Mouse (Mus musculus): ENCODE results near the gene Ttc7b. TPM values are rescaled to one million over a fixed set of nuclear protein-coding genes. Genes with fewer than 3 reads are reported as not detected.

The Ttc7b gene
- polyA plus RNA-seq, 1 experiment from 2014 or later: 4.2 TPM

DNA sequence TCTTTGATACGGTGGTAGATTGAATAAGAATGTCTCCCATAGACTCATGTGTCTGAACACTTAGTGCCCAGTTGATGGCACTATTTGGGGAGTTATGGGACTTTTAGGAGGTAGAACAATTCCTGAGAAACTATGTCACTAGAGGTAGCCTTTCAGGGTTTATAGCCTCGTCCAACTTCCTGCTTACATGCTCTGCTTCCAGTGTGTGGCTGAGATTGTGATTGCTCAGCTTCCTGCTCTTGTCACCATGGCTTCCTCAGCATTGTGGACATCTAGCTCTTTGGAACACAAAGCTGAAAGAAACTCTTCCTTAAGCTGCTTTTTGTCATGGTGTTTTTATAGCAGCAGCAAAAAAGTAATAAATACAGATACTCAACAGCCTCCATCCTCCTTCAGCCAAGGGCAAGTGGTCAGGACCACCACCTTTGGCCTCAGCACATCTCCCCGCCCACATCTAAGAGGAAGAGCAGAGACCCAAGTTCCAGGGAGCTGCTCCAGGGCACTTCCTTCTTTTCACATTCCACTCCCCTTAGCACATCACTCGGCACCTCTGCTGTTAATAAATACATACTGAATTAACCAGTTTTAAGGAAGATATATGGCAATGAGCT, 81.4 kb downstream of the Ttc7b start:
- H3K9me3 ChIP-seq: no peaks in the 10 kb centered on the region
- DNase-seq (ENCODE audit: low spot score): no peak
- 76% methylated on average over 4 of the region's 4 CpGs for WGBS
- peaks cover 15% of the 10 kb centered on the region for H3K36me3 ChIP-seq (replicated peaks)
- H3K27me3 ChIP-seq (replicated peaks; ENCODE audit: low read depth, poor library complexity, severe bottlenecking): no peaks in the 10 kb centered on the region
- peaks cover 3% of the 10 kb centered on the region; the same call in 1 of the 2 replicates for H3K4me1 ChIP-seq
- H3K27ac ChIP-seq (replicated peaks): no peak overlapping the region
- no peak overlapping the region for H3K4me3 ChIP-seq

DNA sequence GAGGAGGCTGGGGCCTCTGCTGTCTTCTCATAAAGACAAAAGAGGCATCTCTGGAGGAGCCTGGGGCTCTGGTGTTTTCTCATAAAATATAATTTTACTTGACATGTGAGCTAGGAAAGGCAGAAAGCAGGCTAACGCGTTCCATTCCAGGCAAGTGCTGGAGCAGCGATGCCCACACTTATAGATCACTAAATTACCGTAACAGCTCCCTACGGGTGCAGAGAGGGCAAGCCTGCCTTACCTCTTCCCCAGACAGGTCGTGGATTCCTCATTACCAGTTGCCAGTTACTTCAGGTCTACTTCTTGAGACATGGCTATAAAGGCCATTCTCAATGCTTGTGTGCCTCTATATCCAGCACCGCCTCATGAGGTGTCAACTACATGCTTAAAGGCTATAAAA, 82.1 kb downstream of the Ttc7b start:
- no peak for DNase-seq (ENCODE audit: low spot score)
- peaks cover 2% of the 10 kb centered on the region; the same call in 1 of the 2 replicates for H3K4me1 ChIP-seq
- no peak overlapping the region for H3K27ac ChIP-seq (replicated peaks)
- WGBS: 88% methylated on average over 7 of the region's 7 CpGs
- no peaks in the 10 kb centered on the region for H3K9me3 ChIP-seq
- no peaks in the 10 kb centered on the region for H3K27me3 ChIP-seq (replicated peaks; ENCODE audit: low read depth, poor library complexity, severe bottlenecking)
- no peak overlapping the region for H3K4me3 ChIP-seq
- H3K36me3 ChIP-seq (replicated peaks): peaks cover 15% of the 10 kb centered on the region

DNA sequence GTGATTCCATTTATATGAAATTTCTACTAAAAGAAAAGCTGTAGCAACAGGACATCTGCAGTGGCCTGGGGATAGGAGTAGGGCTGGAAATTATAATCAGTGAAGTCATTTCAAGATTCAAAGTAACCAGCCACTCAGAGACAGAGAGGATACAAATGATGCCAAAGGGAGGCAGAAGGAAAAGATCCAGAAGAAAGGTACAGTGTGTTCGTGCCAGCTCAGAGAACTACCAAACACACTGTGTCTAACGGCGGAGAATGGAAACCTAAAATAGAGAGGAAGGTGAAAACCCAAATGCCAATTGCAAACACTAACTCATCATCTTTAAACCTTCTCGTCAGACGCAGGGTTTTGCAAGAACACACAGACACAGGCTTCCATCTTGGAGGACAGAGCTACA, 82.8 kb downstream of the Ttc7b start:
- H3K36me3 ChIP-seq (replicated peaks): peaks cover 11% of the 10 kb centered on the region
- H3K9me3 ChIP-seq: no peaks in the 10 kb centered on the region
- no peaks in the 10 kb centered on the region for H3K27me3 ChIP-seq (replicated peaks; ENCODE audit: low read depth, poor library complexity, severe bottlenecking)
- H3K4me3 ChIP-seq: no peak overlapping the region
- WGBS: 92% methylated on average over 5 of the region's 5 CpGs
- no peaks in the 10 kb centered on the region for H3K4me1 ChIP-seq
- H3K27ac ChIP-seq (replicated peaks): no peak overlapping the region
- no peak for DNase-seq (ENCODE audit: low spot score)

DNA sequence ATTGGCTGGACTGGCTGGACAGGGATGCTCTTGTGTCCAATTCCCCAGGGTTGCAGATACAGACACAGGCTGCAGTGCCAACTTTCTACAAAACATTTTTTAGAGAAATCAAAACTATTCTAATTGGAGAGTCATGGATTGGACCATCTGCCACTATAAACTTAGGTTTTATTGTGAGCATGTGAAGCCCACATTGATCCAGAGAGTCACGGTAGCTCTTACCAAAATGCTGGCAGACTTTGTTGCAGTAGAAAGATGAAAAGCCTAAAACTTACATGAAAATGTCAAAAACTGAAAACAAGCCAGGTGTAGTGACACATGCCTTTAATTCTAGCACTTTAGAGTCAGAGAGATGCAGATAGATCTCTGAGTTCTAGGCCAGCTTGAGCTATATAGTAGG, 84.9 kb downstream of the Ttc7b start:
- Histone ChIP-seq H3K4me1 (no peaks in the 10 kb centered on the region), H3K27me3 (replicated peaks; ENCODE audit: low read depth, poor library complexity, severe bottlenecking) (no peaks in the 10 kb centered on the region), H3K36me3 (replicated peaks) (no peaks in the 10 kb centered on the region; the same call in 1 of the 2 replicates), H3K27ac (replicated peaks) (no peak overlapping the region), H3K4me3 (no peak overlapping the region), H3K9me3 (no peaks in the 10 kb centered on the region)
- 97% methylated on average over 1 of the region's 1 CpGs for whole genome bisulfite sequencing
- DNase-seq (ENCODE audit: low spot score): no peak

DNA sequence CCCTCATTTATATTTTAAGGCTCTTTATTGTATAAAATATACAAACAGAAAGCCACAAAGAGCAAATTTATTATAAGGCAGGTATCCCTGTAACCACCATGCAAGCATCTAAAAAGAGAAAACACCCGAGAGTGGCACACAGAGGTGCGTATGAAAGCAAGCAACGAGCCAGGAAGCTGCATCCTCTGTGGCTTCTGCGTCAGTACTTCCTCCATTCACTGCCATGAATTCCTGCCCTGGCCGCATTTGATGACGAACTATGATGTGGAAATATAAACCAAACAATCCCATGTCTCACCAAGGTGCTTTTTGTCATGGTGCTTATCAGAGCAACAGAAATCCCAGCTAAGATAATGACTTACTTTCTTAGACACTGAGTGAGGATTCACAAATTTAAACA, 88.8 kb downstream of the Ttc7b start:
- Histone ChIP-seq H3K27me3 (replicated peaks; ENCODE audit: low read depth, poor library complexity, severe bottlenecking) (no peaks in the 10 kb centered on the region), H3K27ac (replicated peaks) (no peak overlapping the region), H3K36me3 (replicated peaks) (no peaks in the 10 kb centered on the region; the same call in 1 of the 2 replicates), H3K4me3 (no peak overlapping the region), H3K4me1 (0 out of 2 replicates have a peak, but pooled peaks cover 3% of the 10 kb centered on the region), H3K9me3 (no peaks in the 10 kb centered on the region)
- no peak for DNase-seq (ENCODE audit: low spot score)
- 88% methylated on average over 6 of the region's 6 CpGs for WGBS

DNA sequence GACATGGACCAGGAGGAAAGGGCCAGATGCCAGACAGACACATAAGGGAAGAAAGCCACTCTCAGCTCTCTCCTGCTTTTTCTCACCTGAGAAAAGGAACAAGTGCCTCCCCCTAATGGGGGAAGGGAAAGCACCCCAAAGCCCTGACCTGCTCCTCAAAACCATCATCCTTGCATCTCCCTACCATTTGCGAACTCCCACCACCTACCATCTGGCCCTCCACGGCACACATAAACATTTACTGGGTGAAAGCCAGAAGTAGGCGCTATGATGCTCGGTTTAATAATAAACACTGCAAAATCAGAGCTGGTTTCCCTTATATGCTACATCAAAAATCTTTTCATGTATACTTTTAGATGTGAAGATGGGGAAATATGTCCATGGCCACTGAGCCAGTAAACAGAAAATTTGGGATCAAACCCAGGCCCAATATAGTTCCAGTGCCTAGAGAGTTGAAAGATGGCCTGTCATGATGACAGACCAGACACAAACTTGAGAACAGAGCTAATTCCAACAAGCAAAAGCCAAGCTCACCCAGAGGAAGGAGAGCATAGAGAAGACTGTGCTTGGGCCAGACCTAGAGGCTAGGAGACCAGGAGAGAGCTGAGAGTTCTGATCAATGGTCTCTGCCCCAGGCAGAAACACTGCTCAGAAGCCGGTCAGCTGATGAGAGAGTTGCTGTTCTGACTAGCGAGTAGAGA, 91.1 kb downstream of the Ttc7b start:
- no peak overlapping the region for H3K4me3 ChIP-seq
- no peaks in the 10 kb centered on the region for H3K36me3 ChIP-seq (replicated peaks)
- H3K9me3 ChIP-seq: no peaks in the 10 kb centered on the region
- 90% methylated on average over 6 of the region's 6 CpGs for WGBS
- no peak overlapping the region for H3K27ac ChIP-seq (replicated peaks)
- no peaks in the 10 kb centered on the region for H3K27me3 ChIP-seq (replicated peaks; ENCODE audit: low read depth, poor library complexity, severe bottlenecking)
- H3K4me1 ChIP-seq: 0 out of 2 replicates have a peak, but pooled peaks cover 14% of the 10 kb centered on the region
- no peak for DNase-seq (ENCODE audit: low spot score)

DNA sequence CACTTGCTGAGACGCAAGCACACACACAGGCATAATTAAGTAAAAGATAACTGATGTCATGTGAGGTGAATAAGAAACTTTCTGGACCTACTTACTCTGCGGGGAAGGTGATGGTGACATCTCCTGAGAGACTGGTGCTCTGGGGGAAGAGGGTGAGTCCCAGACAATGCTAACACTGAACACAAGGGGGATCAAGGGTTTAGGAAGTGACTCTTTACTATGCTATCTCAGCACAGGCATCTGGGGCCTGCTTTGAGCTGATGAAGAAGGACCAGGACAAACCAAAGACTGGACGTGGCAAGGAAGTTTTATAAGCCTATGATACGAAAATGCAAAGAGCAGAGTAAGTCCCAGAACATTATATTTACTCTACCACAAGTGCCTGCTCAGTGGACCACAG, 92.4 kb downstream of the Ttc7b start:
- Histone ChIP-seq H3K27ac (replicated peaks) (no peak overlapping the region), H3K9me3 (no peaks in the 10 kb centered on the region), H3K27me3 (replicated peaks; ENCODE audit: low read depth, poor library complexity, severe bottlenecking) (no peaks in the 10 kb centered on the region), H3K4me1 (0 out of 2 replicates have a peak, but pooled peaks cover 14% of the 10 kb centered on the region), H3K36me3 (replicated peaks) (no peaks in the 10 kb centered on the region), H3K4me3 (no peak overlapping the region)
- WGBS: 91% methylated on average over 4 of the region's 4 CpGs
- no peak for DNase-seq (ENCODE audit: low spot score)

DNA sequence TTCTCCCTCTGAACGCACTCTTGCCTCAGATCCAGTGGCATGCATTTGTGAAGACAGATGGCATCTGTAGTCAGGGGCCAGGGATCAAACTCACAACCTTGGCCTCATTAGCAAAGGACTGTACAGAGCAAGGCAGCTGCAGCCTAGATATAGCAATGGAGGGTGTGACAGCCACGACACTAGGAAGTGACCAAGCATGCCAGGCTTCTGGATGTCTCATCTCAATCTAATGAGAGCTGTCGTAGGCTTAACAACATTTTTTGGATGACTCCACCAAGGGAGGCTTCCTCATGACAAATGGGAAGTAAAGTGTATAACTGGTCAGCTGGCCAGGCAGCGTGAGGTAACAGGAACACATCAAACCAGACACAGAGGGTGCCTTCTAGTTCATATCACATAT, 94.4 kb downstream of the Ttc7b start:
- Histone ChIP-seq H3K4me3 (no peak overlapping the region), H3K4me1 (0 out of 2 replicates have a peak, but pooled peaks cover 14% of the 10 kb centered on the region), H3K9me3 (no peaks in the 10 kb centered on the region), H3K27me3 (replicated peaks; ENCODE audit: low read depth, poor library complexity, severe bottlenecking) (no peaks in the 10 kb centered on the region), H3K27ac (replicated peaks) (no peak overlapping the region), H3K36me3 (replicated peaks) (no peaks in the 10 kb centered on the region)
- 78% methylated on average over 4 of the region's 4 CpGs for WGBS
- DNase-seq (ENCODE audit: low spot score): no peak

DNA sequence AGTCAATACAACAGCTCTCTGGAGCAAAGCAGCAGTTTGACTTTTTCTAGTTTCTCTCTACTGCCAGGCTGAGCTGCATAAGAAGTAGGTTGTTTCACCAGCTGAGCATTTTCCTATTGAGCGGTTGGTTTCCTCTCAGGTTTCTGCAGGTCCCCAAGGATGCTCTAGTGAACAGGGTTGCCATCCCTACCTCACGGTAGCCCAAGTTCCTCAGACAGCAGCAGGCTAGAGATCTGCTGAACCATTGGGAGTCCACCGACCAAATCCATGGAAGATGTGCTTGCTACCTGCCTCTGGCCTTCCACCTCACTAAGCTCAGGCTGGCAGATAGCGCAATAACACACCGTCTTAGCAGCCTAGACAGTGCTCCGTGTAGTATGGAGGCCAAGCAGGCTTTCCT, 95.6 kb downstream of the Ttc7b start:
- Histone ChIP-seq H3K4me3 (no peak overlapping the region), H3K9me3 (no peaks in the 10 kb centered on the region), H3K36me3 (replicated peaks) (no peaks in the 10 kb centered on the region), H3K27ac (replicated peaks) (no peak overlapping the region), H3K4me1 (peaks cover 14% of the 10 kb centered on the region; the same call in 1 of the 2 replicates), H3K27me3 (replicated peaks; ENCODE audit: low read depth, poor library complexity, severe bottlenecking) (no peaks in the 10 kb centered on the region)
- DNase-seq (ENCODE audit: low spot score): no peak
- WGBS: 91% methylated on average over 6 of the region's 6 CpGs

DNA sequence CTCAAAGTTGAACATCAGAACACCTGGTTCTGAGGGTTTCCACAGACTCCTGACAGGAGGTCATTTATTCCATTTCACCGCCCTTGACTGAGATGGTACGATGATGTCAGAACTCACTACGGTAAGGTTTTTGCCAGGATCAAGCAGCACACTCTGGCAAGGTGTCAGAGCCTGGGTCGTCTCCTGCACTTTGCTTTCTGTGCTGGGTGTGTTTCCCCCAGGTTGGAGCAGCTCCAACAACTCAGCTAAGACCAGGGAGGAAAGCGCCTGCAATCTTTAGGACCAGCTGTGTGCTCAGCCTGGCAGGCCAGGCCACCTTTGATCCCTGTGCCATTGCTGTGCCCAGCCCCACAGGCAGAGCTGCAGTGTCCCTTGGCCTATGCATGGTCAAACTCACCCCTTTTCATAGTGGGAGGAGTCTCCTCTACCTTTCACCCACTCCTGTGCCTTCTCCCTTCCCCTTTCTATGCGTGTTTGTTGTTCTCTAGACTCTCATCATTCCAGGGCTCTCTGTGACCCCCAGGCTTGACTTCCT, 98.3 kb downstream of the Ttc7b start:
- no peak for DNase-seq (ENCODE audit: low spot score)
- WGBS: 87% methylated on average over 6 of the region's 6 CpGs
- Histone ChIP-seq H3K36me3 (replicated peaks) (no peaks in the 10 kb centered on the region), H3K27me3 (replicated peaks; ENCODE audit: low read depth, poor library complexity, severe bottlenecking) (no peaks in the 10 kb centered on the region), H3K9me3 (no peaks in the 10 kb centered on the region), H3K27ac (replicated peaks) (no peak overlapping the region), H3K4me1 (peaks cover 14% of the 10 kb centered on the region; the same call in 1 of the 2 replicates), H3K4me3 (no peak overlapping the region)

DNA sequence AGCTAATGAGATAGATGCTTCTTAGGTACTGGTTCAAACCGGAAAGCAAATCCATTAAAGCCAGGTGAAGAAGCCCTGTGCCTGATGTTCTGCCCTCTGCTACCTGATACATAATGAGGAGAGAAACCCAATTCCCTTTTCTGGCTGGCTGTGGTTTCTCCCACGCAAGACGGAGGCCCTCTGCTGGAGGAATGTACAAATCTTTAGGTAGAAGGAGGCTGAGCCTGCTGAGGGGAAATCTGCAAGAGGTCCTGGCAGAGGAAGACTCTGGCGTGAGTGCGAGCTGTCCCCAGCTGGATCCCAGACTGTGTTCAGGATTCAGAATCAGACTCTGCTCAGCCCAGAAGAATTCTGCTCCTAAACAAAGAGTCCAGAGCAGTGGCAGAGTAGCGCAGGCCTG, 99.1 kb downstream of the Ttc7b start:
- Histone ChIP-seq H3K9me3 (no peaks in the 10 kb centered on the region), H3K27ac (replicated peaks) (no peak overlapping the region), H3K36me3 (replicated peaks) (no peaks in the 10 kb centered on the region), H3K4me1 (peaks cover 11% of the 10 kb centered on the region; the same call in 1 of the 2 replicates), H3K27me3 (replicated peaks; ENCODE audit: low read depth, poor library complexity, severe bottlenecking) (no peaks in the 10 kb centered on the region), H3K4me3 (no peak overlapping the region)
- peak; percentile 30 for DNase-seq (ENCODE audit: low spot score)
- 60% methylated on average over 6 of the region's 6 CpGs for WGBS

DNA sequence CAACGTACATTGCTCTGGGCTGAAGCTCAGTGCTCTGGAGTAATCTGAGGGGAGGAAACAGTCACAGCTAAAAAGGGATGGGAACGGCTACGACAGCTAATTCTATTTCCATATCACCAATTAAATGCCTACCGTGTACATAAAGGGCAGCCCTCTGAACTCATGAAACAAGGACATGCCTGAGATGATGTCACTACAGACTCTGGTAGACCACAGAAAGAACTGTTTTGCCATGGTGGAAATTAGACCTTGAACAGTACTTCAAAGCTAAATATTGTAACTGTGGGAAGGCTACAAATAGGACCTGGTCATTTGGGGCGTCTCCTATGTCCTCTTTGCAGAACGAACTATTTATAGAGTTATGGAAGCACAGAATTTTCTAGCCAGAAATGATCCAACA, 99.7 kb downstream of the Ttc7b start:
- no peak overlapping the region for H3K4me3 ChIP-seq
- no peaks in the 10 kb centered on the region for H3K9me3 ChIP-seq
- peaks cover 6% of the 10 kb centered on the region; the same call in 1 of the 2 replicates for H3K4me1 ChIP-seq
- WGBS: 88% methylated on average over 6 of the region's 6 CpGs
- DNase-seq (ENCODE audit: low spot score): no peak
- H3K27me3 ChIP-seq (replicated peaks; ENCODE audit: low read depth, poor library complexity, severe bottlenecking): no peaks in the 10 kb centered on the region
- H3K36me3 ChIP-seq (replicated peaks): no peaks in the 10 kb centered on the region
- H3K27ac ChIP-seq (replicated peaks): no peak overlapping the region

All from embryonic facial prominence, embryonic 10.5 days (tissue).